Mouse (Mus musculus): ENCODE results near the gene Sprtn. TPM values are rescaled to one million over a fixed set of nuclear protein-coding genes. Genes with fewer than 3 reads are reported as not detected.

Sprtn gene
- polyA plus RNA-seq, 1 experiment: 9.5 TPM

- TF ChIP-seq GATA1 (IDR thresholded peaks at IDR 0.05; ENCODE audit: low read length): no peak
Observed at GRCm38 (mm10) chr8:124892596-124892995, 5.1 kb upstream of the Sprtn start.

- TF ChIP-seq GATA1 (IDR thresholded peaks at IDR 0.05; ENCODE audit: low read length): no peak
Observed at GRCm38 (mm10) chr8:124896010-124896631, 1.6 kb upstream of the Sprtn start.

GRCm38 (mm10) chr8:124896632-124897385, 877 bp upstream of the Sprtn start:
- TF ChIP-seq GATA1 (IDR thresholded peaks at IDR 0.05; ENCODE audit: low read length): no peak

GRCm38 (mm10) chr8:124898251-124898905, 692 bp downstream of the Sprtn start:
- TF ChIP-seq GATA1 (IDR thresholded peaks at IDR 0.05; ENCODE audit: low read length): no peak

- no peak for TF ChIP-seq GATA1 (IDR thresholded peaks at IDR 0.05; ENCODE audit: low read length)
Observed at GRCm38 (mm10) chr8:124903198-124903597, 5.5 kb downstream of the Sprtn start.

- TF ChIP-seq GATA1 (IDR thresholded peaks at IDR 0.05; ENCODE audit: low read length): no peak
Observed at GRCm38 (mm10) chr8:124905482-124905881, 7.8 kb downstream of the Sprtn start.

- TF ChIP-seq GATA1 (IDR thresholded peaks at IDR 0.05; ENCODE audit: low read length): no peak
Observed at GRCm38 (mm10) chr8:124909936-124910335, 12.2 kb downstream of the Sprtn start.

GRCm38 (mm10) chr8:124910349-124910748, 12.7 kb downstream of the Sprtn start:
- TF ChIP-seq GATA1 (IDR thresholded peaks at IDR 0.05; ENCODE audit: low read length): no peak

GRCm38 (mm10) chr8:124911938-124912872, 14.5 kb downstream of the Sprtn start:
- no peak for TF ChIP-seq GATA1 (IDR thresholded peaks at IDR 0.05; ENCODE audit: low read length)

- TF ChIP-seq GATA1 (IDR thresholded peaks at IDR 0.05; ENCODE audit: low read length): no peak
Observed at GRCm38 (mm10) chr8:124914061-124914460, 16.4 kb downstream of the Sprtn start.

- TF ChIP-seq GATA1 (IDR thresholded peaks at IDR 0.05; ENCODE audit: low read length): no peak
Observed at GRCm38 (mm10) chr8:124917741-124918484, 20.2 kb downstream of the Sprtn start.

GRCm38 (mm10) chr8:124921369-124922279, 23.9 kb downstream of the Sprtn start:
- no peak for TF ChIP-seq GATA1 (IDR thresholded peaks at IDR 0.05; ENCODE audit: low read length)

GRCm38 (mm10) chr8:124922490-124923089, 24.9 kb downstream of the Sprtn start:
- no peak for TF ChIP-seq GATA1 (IDR thresholded peaks at IDR 0.05; ENCODE audit: low read length)

Measured in G1E-ER4 (cell line).